Comparison of ENCODE assay signal across 27 mouse cellular contexts in genomic region chr12:44304012-44304411, GRCm38 (mm10). TPM values are rescaled to one million over a fixed set of nuclear protein-coding genes. Genes with fewer than 3 reads are reported as not detected.
A peak's percentile ranks its signal among the peaks of the same experiment; 100 is the strongest.
DNase-seq lines count a peak whose midpoint lies in the region; ATAC-seq lines count a peak whose summit lies in the region.
"Had no signal": no experiment of that assay in that cellular context is flagged by ENCODE, and none has a peak within 500 bp of the region (broad histone marks: within the 10 kb centered on the region; RNA-seq: fewer than 3 reads in every experiment).

No protein-coding gene starts in this region.

- no peaks in the 10 kb centered on the region for H3K36me3 ChIP-seq in intestine, embryonic 16.5 days (ENCODE audit: control insufficient read depth, insufficient read depth, low read length)

- no peak for DNase-seq in frontal cortex, postnatal 14 days (ENCODE audit: low spot score in 2 of 2)
- DNase-seq in 3T3-L1 (ENCODE audit: low read depth, low spot score) (peak; percentile 4), liver (no peak)
- DNase-seq in Muller cell, postnatal 12 days (ENCODE audit: inconsistent ontology term): peak; percentile 70
- peak; percentile 34 for DNase-seq in brain, adult 2 months (ENCODE audit: low read depth, low spot score)
- DNase-seq in adrenal gland, postnatal 4 days (ENCODE audit: low spot score in 2 of 2): no peak
- DNase-seq: adrenal gland, adult 2 months; adrenal gland, adult 8-10 months; adrenal gland, postnatal 10 days; adrenal gland, postnatal 14 days; adrenal gland, postnatal 25 days; adrenal gland, postnatal 36 days; B cell, adult 2 months; cerebellum, adult 11 months; cerebellum, adult 11-12 months; cerebellum, adult 18-20 months; cerebellum, adult 2 months; cerebellum, adult 8-10 months; cerebellum, adult 9-10 months had no signal

- no peak overlapping the region for H3K27ac ChIP-seq in intestine, embryonic 16.5 days (ENCODE audit: low read length)

- no peak overlapping the region for H3K9ac ChIP-seq in intestine, embryonic 16.5 days (ENCODE audit: low read depth, low read length)

- no peaks in the 10 kb centered on the region for H3K27me3 ChIP-seq in intestine, embryonic 16.5 days (replicated peaks; ENCODE audit: control insufficient read depth, insufficient read depth, low read length)
- H3K27me3 ChIP-seq: CH12.LX, Patski had no signal

- ATAC-seq in frontal cortex, adult (ENCODE audit: low TSS enrichment): peak; percentile 78
- ATAC-seq in intestine, embryonic 16.5 days: no peak
- ATAC-seq: activated CD4-positive, CD25-positive, alpha-beta regulatory T cell, adult 4 months; CD4-positive, CD25-positive, alpha-beta regulatory T cell, adult 4 months; Patski had no signal

- 88% methylated on average over 1 of the region's 1 CpGs for WGBS in intestine, embryonic 16.5 days

- H3K4me1 ChIP-seq in intestine, embryonic 16.5 days (ENCODE audit: control insufficient read depth, insufficient read depth, low read length): no peaks in the 10 kb centered on the region

- no peak overlapping the region for H3K4me3 ChIP-seq in intestine, embryonic 16.5 days (ENCODE audit: low read length)

- no peaks in the 10 kb centered on the region for H3K9me3 ChIP-seq in intestine, embryonic 16.5 days (ENCODE audit: control insufficient read depth, low read length)
- H3K9me3 ChIP-seq: G1E had no signal

- H3K4me2 ChIP-seq in intestine, embryonic 16.5 days (ENCODE audit: low read depth, low read length): no peak overlapping the region

RNA-seq across cellular contexts. Expression of gene Nrcam, which starts 24.7 kb away (rescaled TPM):
- 10 to 100 TPM; 13.4 to 16.9 TPM for total RNA-seq in adrenal gland, postnatal 4 days (2021)
- 2.6 and 3.6 TPM in 2 replicates for polyA plus RNA-seq in intestine, embryonic 16.5 days (2015; fragmentation: Nextera tagmentation; extraction: Ambion mirVana)
- total RNA-seq: MEL had no signal
- polyA plus RNA-seq: CD4-positive, CD25-positive, alpha-beta regulatory T cell, adult 4 months; G1E had no signal

Comparison
In these comparisons a context has a peak if more than half of its experiments do, and no peak if none do; other contexts are left out.
1. DNase-seq: peak in 3T3-L1 (single experiment), Muller cell, postnatal 12 days (single experiment) and brain, adult 2 months (single experiment); none in frontal cortex, postnatal 14 days (0 of 2), adrenal gland, postnatal 4 days (0 of 2) and liver (single experiment).